Mouse (Mus musculus) ES-E14 (cell line): ENCODE measurements around the gene Pde7b. TPM values are rescaled to one million over a fixed set of nuclear protein-coding genes. Genes with fewer than 3 reads are reported as not detected.

Experiments used
- DNase-seq: peaks from one replicate; pipeline ENCODE4 v3.0.0-alpha.2; 2013; ENCODE audit warnings: low read depth, low spot score
- H3K27ac ChIP-seq: 2 replicates; pipeline ENCODE4 v1.5.1; 2012; ENCODE audit warnings: low read depth, mild to moderate bottlenecking, low read length, moderate library complexity, mixed read lengths; ENCODE audit not compliant: poor library complexity, insufficient read depth, severe bottlenecking
- H3K36me3 ChIP-seq: 2 replicates; pipeline ENCODE4 v1.6.1; 2012; ENCODE audit warnings: mild to moderate bottlenecking, low read length, moderate library complexity, mixed read lengths; ENCODE audit not compliant: control insufficient read depth, poor library complexity, insufficient read depth, severe bottlenecking
- H3K4me1 ChIP-seq, 2 experiments: fragments of 150-350 bp in 1 of 2; sonication (generic) in 1 of 2; 2 replicates each; pipeline ENCODE4 v1.6.1; 2012; ENCODE audit warnings: low read length in 2 of 2, mild to moderate bottlenecking in 1 of 2, mixed read lengths in 1 of 2; ENCODE audit not compliant: control insufficient read depth in 2 of 2, insufficient read depth in 2 of 2, poor library complexity in 1 of 2
- H3K4me3 ChIP-seq, 2 experiments: fragments of 150-350 bp in 1 of 2; sonication (generic) in 1 of 2; 2 replicates each; pipeline ENCODE4 v1.5.1; 2012; ENCODE audit warnings: low read length in 2 of 2, low read depth in 1 of 2, mild to moderate bottlenecking in 1 of 2, mixed read lengths in 1 of 2; ENCODE audit not compliant: insufficient read depth in 1 of 2, poor library complexity in 1 of 2, severe bottlenecking in 1 of 2
- H3K9ac ChIP-seq: 2 replicates; pipeline ENCODE4 v1.6.1; 2012; ENCODE audit warnings: low read depth, mild to moderate bottlenecking, low read length, mixed read lengths; ENCODE audit not compliant: poor library complexity, insufficient read depth, severe bottlenecking
- H3K9me3 ChIP-seq: fragments of 150-350 bp; sonication (generic); 2 replicates; pipeline ENCODE4 v1.6.1; 2012; ENCODE audit warnings: low read depth, mild to moderate bottlenecking, low read length; ENCODE audit not compliant: control insufficient read depth, insufficient read depth
- CHD2 ChIP-seq: IDR thresholded peaks from 2 replicates; pipeline ENCODE4 v1.6.1; 2014; ENCODE audit warnings: mild to moderate bottlenecking, low read depth, low read length, inconsistent platforms
- HCFC1 ChIP-seq: IDR thresholded peaks from 2 replicates; pipeline ENCODE4 v1.6.1; 2012; ENCODE audit warnings: low read length, inconsistent platforms, borderline replicate concordance; ENCODE audit not compliant: insufficient read depth
- MAFK ChIP-seq: IDR thresholded peaks from 2 replicates; pipeline ENCODE4 v1.6.1; 2014; ENCODE audit warnings: mild to moderate bottlenecking, low read depth, low read length, inconsistent platforms; ENCODE audit not compliant: insufficient read depth
- ZC3H11A ChIP-seq: IDR thresholded peaks from 2 replicates; pipeline ENCODE4 v1.6.1; 2012; ENCODE audit warnings: low read depth, mild to moderate bottlenecking, inconsistent platforms, low read length, borderline replicate concordance
- ZNF384 ChIP-seq: IDR thresholded peaks from 2 replicates; pipeline ENCODE4 v1.6.1; 2012; ENCODE audit warnings: low read depth, low read length, inconsistent platforms
- in situ Hi-C, 2 experiments: fragments of 600-800 bp; cut with MboI; formaldehyde crosslinking; loops; one replicate each; pipeline ENCODE4 v1.15.1; 2025; ENCODE audit warnings: low sequenced_read_pairs in 2 of 2, inconsistent platforms in 1 of 2; ENCODE audit not compliant: unreplicated experiment in 2 of 2
- total RNA-seq: library from RNA; depleted of rRNA; stranded (reverse); fragments of 300-350 nt; gene quantifications from 2 replicates; pipeline ENCODE4 v1.2.3, GENCODE M21; 2012

Pde7b gene
- total RNA-seq, 1 experiment = 0.13 TPM

GRCm38 (mm10) chr10:20556477-20556876 lies 168.4 kb downstream of the Pde7b start:
- Histone ChIP-seq H3K27ac (no peak overlapping the region), H3K4me3 (no peak overlapping the region), H3K9ac (no peak overlapping the region), H3K4me1 (no peaks in the 10 kb centered on the region), H3K36me3 (no peaks in the 10 kb centered on the region), H3K9me3 (no peaks in the 10 kb centered on the region)
- TF ChIP-seq ZC3H11A = no peak
- no peak for TF ChIP-seq CHD2
- no peak for TF ChIP-seq MAFK
- TF ChIP-seq ZNF384 = no peak
- no peak for TF ChIP-seq HCFC1
- no peak for DNase-seq
- in situ Hi-C loops = no loop called here

- no peak for DNase-seq
- Histone ChIP-seq H3K36me3 (no peaks in the 10 kb centered on the region), H3K9ac (no peak overlapping the region), H3K4me3 (no peak overlapping the region), H3K9me3 (no peaks in the 10 kb centered on the region), H3K27ac (no peak overlapping the region), H3K4me1 (no peaks in the 10 kb centered on the region; a peak in 1 of 4 replicates)
- in situ Hi-C loops = no loop called here
- no peak for TF ChIP-seq CHD2
- no peak for TF ChIP-seq ZC3H11A
- no peak for TF ChIP-seq HCFC1
- TF ChIP-seq ZNF384 = no peak
- TF ChIP-seq MAFK = no peak
Observed at GRCm38 (mm10) chr10:20551341-20551740, 173.5 kb downstream of the Pde7b start.

DNA sequence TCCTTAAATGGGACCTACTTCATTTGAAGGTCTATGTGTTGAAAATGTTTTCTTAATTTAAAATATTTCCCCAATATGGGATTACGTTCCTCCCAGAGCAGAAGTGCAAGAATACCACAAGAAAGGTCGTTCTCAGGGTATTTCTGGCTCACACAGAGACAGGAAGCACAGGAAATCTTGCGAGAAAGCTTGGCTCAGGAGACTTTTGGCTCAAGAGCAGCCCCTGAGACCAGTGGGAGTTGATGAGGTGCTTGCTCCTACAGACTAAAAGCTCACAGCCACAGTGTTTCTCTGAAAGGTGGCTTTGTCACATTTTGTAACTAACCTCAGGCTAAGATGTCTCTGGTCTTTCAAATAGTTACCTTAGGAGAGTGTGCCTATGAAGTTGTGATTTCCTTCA lies 174.1 kb downstream of the Pde7b start:
- H3K4me3 ChIP-seq = no peak overlapping the region
- no peaks in the 10 kb centered on the region for H3K36me3 ChIP-seq
- H3K9me3 ChIP-seq = no peaks in the 10 kb centered on the region
- H3K27ac ChIP-seq = no peak overlapping the region
- DNase-seq = no peak
- H3K4me1 ChIP-seq = no peaks in the 10 kb centered on the region; a peak in 1 of 4 replicates
- H3K9ac ChIP-seq = no peak overlapping the region
- TF ChIP-seq MAFK (no peak), ZNF384 (no peak), ZC3H11A (no peak), HCFC1 (no peak), CHD2 (no peak)
- in situ Hi-C loops = no loop called here

GRCm38 (mm10) chr10:20550161-20550560 lies 174.7 kb downstream of the Pde7b start:
- H3K4me3 ChIP-seq = no peak overlapping the region
- in situ Hi-C loops = no loop called here
- no peaks in the 10 kb centered on the region for H3K9me3 ChIP-seq
- TF ChIP-seq ZC3H11A = no peak
- no peak for TF ChIP-seq MAFK
- TF ChIP-seq CHD2 = no peak
- no peak for TF ChIP-seq HCFC1
- TF ChIP-seq ZNF384 = no peak
- H3K4me1 ChIP-seq = no peaks in the 10 kb centered on the region; a peak in 1 of 4 replicates
- no peak for DNase-seq
- H3K27ac ChIP-seq = no peak overlapping the region
- no peak overlapping the region for H3K9ac ChIP-seq
- no peaks in the 10 kb centered on the region for H3K36me3 ChIP-seq
